In genomic region chr2:30215493-30215892, GRCm38 (mm10) we compare ENCODE assay signal across 24 mouse cellular contexts. TPM values are rescaled to one million over a fixed set of nuclear protein-coding genes. Genes with fewer than 3 reads are reported as not detected.
A peak's percentile ranks its signal among the peaks of the same experiment; 100 is the strongest.
DNase-seq lines count a peak whose midpoint lies in the region; TF ChIP-seq lines count a peak whose summit lies in the region.
"Had no signal": no experiment of that assay in that cellular context is flagged by ENCODE, and none has a peak within 500 bp of the region (broad histone marks: within the 10 kb centered on the region; RNA-seq: fewer than 3 reads in every experiment).

No protein-coding gene starts in this region.

- no peaks in the 10 kb centered on the region for H3K9me3 ChIP-seq in heart, embryonic 10.5 days
- H3K9me3 ChIP-seq: embryonic facial prominence, embryonic 12.5 days; forebrain, embryonic 13.5 days; hindbrain, embryonic 13.5 days; midbrain, embryonic 12.5 days had no signal

- peak overlapping the region; percentile 49 for H3K27ac ChIP-seq in heart, adult 2 months
- H3K27ac ChIP-seq in heart, embryonic 10.5 days, result 0 out of 2 replicates have a peak overlapping the region, but pooled peaks have one; percentile 16
- H3K27ac ChIP-seq: embryonic facial prominence, embryonic 12.5 days; forebrain, embryonic 13.5 days; hindbrain, embryonic 13.5 days; liver, embryonic 14.5 days; midbrain, embryonic 12.5 days had no signal

- H3K79me2 ChIP-seq in heart, adult 2 months (replicated peaks; ENCODE audit: control insufficient read depth, insufficient read depth, low read length), result no peaks in the 10 kb centered on the region

- H3K27me3 ChIP-seq in heart, adult 2 months (ENCODE audit: control insufficient read depth, insufficient read depth, low read length), result no peaks in the 10 kb centered on the region
- H3K27me3 ChIP-seq in heart, embryonic 10.5 days (ENCODE audit: insufficient read depth, poor library complexity, severe bottlenecking), result no peaks in the 10 kb centered on the region
- H3K27me3 ChIP-seq: embryonic facial prominence, embryonic 12.5 days; forebrain, embryonic 13.5 days; hindbrain, embryonic 13.5 days; midbrain, embryonic 12.5 days had no signal

- intact Hi-C loops in heart, adult 2 months (cut with DNase I), result no loop called here

- H3K4me1 ChIP-seq in heart, adult 2 months (ENCODE audit: control insufficient read depth, insufficient read depth, low read length), result peaks cover 1% of the 10 kb centered on the region; the same call in 1 of the 2 replicates
- H3K4me1 ChIP-seq in lung, adult 2 months (ENCODE audit: control insufficient read depth, insufficient read depth, low read length), result no peaks in the 10 kb centered on the region
- H3K4me1 ChIP-seq in heart, embryonic 10.5 days, result no peaks in the 10 kb centered on the region
- H3K4me1 ChIP-seq: embryonic facial prominence, embryonic 12.5 days; forebrain, embryonic 13.5 days; hindbrain, embryonic 13.5 days; midbrain, embryonic 12.5 days had no signal

- H3K4me3 ChIP-seq in heart, adult 2 months, result no peak overlapping the region
- no peak overlapping the region for H3K4me3 ChIP-seq in lung, adult 2 months (replicated peaks; ENCODE audit: extremely low read depth, low read depth, low read length)
- H3K4me3 ChIP-seq in heart, embryonic 10.5 days, result no peak overlapping the region
- H3K4me3 ChIP-seq: embryonic facial prominence, embryonic 12.5 days; erythroblast, embryonic 14.5 days; forebrain, embryonic 13.5 days; hindbrain, embryonic 13.5 days; midbrain, embryonic 12.5 days had no signal

- WGBS in heart, adult 2 months, result 50% methylated on average over 6 of the region's 6 CpGs
- WGBS in lung, adult 2 months, result 49% methylated on average over 6 of the region's 6 CpGs
- WGBS in heart, embryonic 10.5 days, result 74% methylated on average over 6 of the region's 6 CpGs

- peak in 1 of 2 experiments; percentile 44 for DNase-seq in heart, adult 2 months
- no peak for DNase-seq in heart, postnatal 4 days
- peak; percentile 52 to 62 for DNase-seq in lung, adult 18-20 months
- no peak for DNase-seq in lung, adult 2 months
- no peak for DNase-seq in heart, embryonic 10.5 days (ENCODE audit: low spot score)
- peak; percentile 69 for DNase-seq in lung, postnatal 36 days
- no peak for DNase-seq in spleen, postnatal 10 days (ENCODE audit: low spot score in 2 of 2)
- no peak for DNase-seq in embryo, embryonic 11 days
- DNase-seq: adrenal gland, adult 8-10 months; B cell, adult 2 months; cerebellum, adult 9-10 months; gastrocnemius, postnatal 25 days; kidney, postnatal 10 days; retina, postnatal 1 day; right cerebral cortex, postnatal 4 days had no signal

- TF ChIP-seq CTCF in heart, adult 2 months (IDR thresholded peaks at IDR 0.05), result no peak
- TF ChIP-seq CTCF in lung, adult 2 months (IDR thresholded peaks at IDR 0.05; ENCODE audit: insufficient read depth, low read length), result no peak

- TF ChIP-seq EP300 in heart, adult 2 months (IDR thresholded peaks at IDR 0.05; ENCODE audit: insufficient read depth, low read depth, low read length), result peak; percentile 74

- no peaks in the 10 kb centered on the region for H3K36me3 ChIP-seq in heart, adult 2 months (ENCODE audit: control insufficient read depth, insufficient read depth, low read length)
- H3K36me3 ChIP-seq in heart, embryonic 10.5 days, result no peaks in the 10 kb centered on the region
- H3K36me3 ChIP-seq: embryonic facial prominence, embryonic 12.5 days; hindbrain, embryonic 13.5 days; midbrain, embryonic 12.5 days had no signal

- no peak overlapping the region for H3K9ac ChIP-seq in heart, adult 2 months (ENCODE audit: low read depth, low read length)
- H3K9ac ChIP-seq: embryonic facial prominence, embryonic 12.5 days; forebrain, embryonic 13.5 days; hindbrain, embryonic 13.5 days; liver, embryonic 14.5 days; midbrain, embryonic 12.5 days had no signal

- TF ChIP-seq POLR2A in heart, adult 2 months (IDR thresholded peaks at IDR 0.05; ENCODE audit: insufficient read depth, low read depth, low read length), result no peak
- no peak for TF ChIP-seq POLR2A in lung, adult 2 months (IDR thresholded peaks at IDR 0.05; ENCODE audit: borderline replicate concordance, extremely low read depth, low read depth, low read length)

RNA-seq across cellular contexts. Expression of gene Kyat1, which starts 9.8 kb away (rescaled TPM):
- 10 to 100 TPM; 32.1 to 35.7 TPM for total RNA-seq in heart, adult 2 months (2021)
- polyA plus RNA-seq in heart, adult 2 months (2012; rRNA removed), result 57.5 and 68.6 TPM in 2 replicates
- 10 to 100 TPM; 33.3 to 35.3 TPM for total RNA-seq in heart, postnatal 4 days (2021)
- polyA plus RNA-seq in lung, adult 2 months (2012; rRNA removed), result 23.5 and 51.9 TPM in 2 replicates
- 12.8 and 17.2 TPM in 2 replicates for polyA plus RNA-seq in heart, embryonic 10.5 days (2016; fragmentation: Nextera tagmentation; extraction: Ambion mirVana)

RNA-seq across cellular contexts. Expression of gene Lrrc8a, which starts 22.0 kb away (rescaled TPM):
- total RNA-seq in heart, adult 2 months (2021), result 10 to 100 TPM; 68.2 to 83.3 TPM
- polyA plus RNA-seq in heart, adult 2 months (2012; rRNA removed), result 46.4 and 49.1 TPM in 2 replicates
- total RNA-seq in heart, postnatal 4 days (2021), result 10 to 100 TPM; 56.3 to 59.2 TPM
- polyA plus RNA-seq in lung, adult 2 months (2012; rRNA removed), result 56.5 and 66.7 TPM in 2 replicates
- polyA plus RNA-seq in heart, embryonic 10.5 days (2016; fragmentation: Nextera tagmentation; extraction: Ambion mirVana), result 20.2 and 34.4 TPM in 2 replicates

RNA-seq across cellular contexts. Expression of gene Gm28035, which starts 24.9 kb away (rescaled TPM):
- total RNA-seq in heart, adult 2 months (2021), result 1 to 10 TPM; 4.6 to 6.0 TPM
- polyA plus RNA-seq in heart, adult 2 months (2012; rRNA removed), result 7.6 and 14.7 TPM in 2 replicates
- total RNA-seq in heart, postnatal 4 days (2021), result 1 to 10 TPM in 1 of 2 experiments, under 1 TPM in 1; 0.88 to 1.5 TPM
- 11.6 and 18.8 TPM in 2 replicates for polyA plus RNA-seq in lung, adult 2 months (2012; rRNA removed)
- polyA plus RNA-seq in heart, embryonic 10.5 days (2016; fragmentation: Nextera tagmentation; extraction: Ambion mirVana), result 0.14 and 0.19 TPM in 2 replicates
- total RNA-seq: common myeloid progenitor, adult 5-6 weeks; megakaryocyte progenitor cell, adult 5-6 weeks; monocyte, adult 5-6 weeks had no signal
- polyA plus RNA-seq: erythroblast, embryonic 14.5 days had no signal

RNA-seq across cellular contexts. Expression of gene Spout1, which starts 37.2 kb away (rescaled TPM):
- 1 to 10 TPM; 5.1 to 5.4 TPM for total RNA-seq in heart, adult 2 months (2021)
- 9.4 and 10.3 TPM in 2 replicates for polyA plus RNA-seq in heart, adult 2 months (2012; rRNA removed)
- total RNA-seq in heart, postnatal 4 days (2021), result 10 to 100 TPM in 1 of 2 experiments, 1 to 10 TPM in 1; 8.4 to 10.7 TPM
- 18.3 and 18.8 TPM in 2 replicates for polyA plus RNA-seq in lung, adult 2 months (2012; rRNA removed)
- polyA plus RNA-seq in heart, embryonic 10.5 days (2016; fragmentation: Nextera tagmentation; extraction: Ambion mirVana), result 52.1 and 72.0 TPM in 2 replicates

RNA-seq across cellular contexts. Expression of gene Endog, which starts 44.2 kb away (rescaled TPM):
- total RNA-seq in heart, adult 2 months (2021), result 10 to 100 TPM; 90.6 to 93.3 TPM
- 87.4 and 119 TPM in 2 replicates for polyA plus RNA-seq in heart, adult 2 months (2012; rRNA removed)
- 10 to 100 TPM; 44.4 to 48.9 TPM for total RNA-seq in heart, postnatal 4 days (2021)
- 58.1 and 87.9 TPM in 2 replicates for polyA plus RNA-seq in lung, adult 2 months (2012; rRNA removed)
- polyA plus RNA-seq in heart, embryonic 10.5 days (2016; fragmentation: Nextera tagmentation; extraction: Ambion mirVana), result 31.3 and 32.5 TPM in 2 replicates

Comparison
In these comparisons a context has a peak if more than half of its experiments do, and no peak if none do; other contexts are left out.
1. DNase-seq: peak in lung, adult 18-20 months (2 of 2) and lung, postnatal 36 days (single experiment); none in heart, postnatal 4 days (single experiment), lung, adult 2 months (single experiment), heart, embryonic 10.5 days (single experiment), spleen, postnatal 10 days (0 of 2) and embryo, embryonic 11 days (single experiment).